Mouse (Mus musculus) liver, adult 2 months (tissue): ENCODE measurements at regions not wholly inside any gene's neighbourhood (a gene's known extent, or its start where the extent isn't known, plus 50 kb on each side); places are given as distances from the start of the nearest gene placed in this dataset.

ENCODE experiments used
- DNase-seq: peaks from one replicate; pipeline ENCODE4 v3.0.0-alpha.2; 2011; ENCODE audit warnings: low read depth, low spot score; ENCODE audit errors: extremely low read depth
- H3K27ac ChIP-seq: fragments of 200-500 bp; replicated peaks from 2 replicates; pipeline ENCODE4 v1.5.1; 2012; ENCODE audit warnings: low read depth, mild to moderate bottlenecking, control low read depth, inconsistent platforms, low read length; ENCODE audit not compliant: insufficient read depth
- H3K27me3 ChIP-seq: fragments of 200-500 bp; 2 replicates; pipeline ENCODE4 v1.6.1; 2012; ENCODE audit warnings: mild to moderate bottlenecking, moderate library complexity, low read length, inconsistent platforms; ENCODE audit not compliant: control insufficient read depth, insufficient read depth
- H3K36me3 ChIP-seq: fragments of 200-500 bp; 2 replicates; pipeline ENCODE4 v1.6.1; 2012; ENCODE audit warnings: low read length, inconsistent platforms; ENCODE audit not compliant: control insufficient read depth, insufficient read depth
- H3K4me1 ChIP-seq: fragments of 200-500 bp; 2 replicates; pipeline ENCODE4 v1.6.1; 2011; ENCODE audit warnings: low read length; ENCODE audit not compliant: control insufficient read depth, insufficient read depth
- H3K4me3 ChIP-seq: fragments of 200-500 bp; 2 replicates; pipeline ENCODE4 v1.5.1; 2011; ENCODE audit warnings: low read depth, mild to moderate bottlenecking, control low read depth, low read length, moderate library complexity; ENCODE audit not compliant: insufficient read depth
- H3K79me2 ChIP-seq: fragments of 200-500 bp; 2 replicates; pipeline ENCODE4 v1.6.1; 2012; ENCODE audit warnings: inconsistent platforms, mild to moderate bottlenecking, low read length, moderate library complexity; ENCODE audit not compliant: control insufficient read depth, insufficient read depth
- H3K9ac ChIP-seq: fragments of 200-500 bp; 2 replicates; pipeline ENCODE4 v1.6.1; 2012; ENCODE audit warnings: low read depth, mild to moderate bottlenecking, control low read depth, inconsistent platforms, low read length
- CTCF ChIP-seq: fragments of 200-500 bp; IDR thresholded peaks from 2 replicates; pipeline ENCODE4 v1.5.1; 2011; ENCODE audit warnings: low read depth, low read length, control low read depth
- POLR2A ChIP-seq: fragments of 200-500 bp; IDR thresholded peaks from 2 replicates; pipeline ENCODE4 v1.6.1; 2011; ENCODE audit warnings: low read length, control low read depth; ENCODE audit not compliant: insufficient read depth; ENCODE audit errors: extremely low read depth
- WGBS: fragments of 180-500 bp; shearing (Covaris S2); methylation state at CpG from one replicate; pipeline ENCODE4 v1.1.7; 2018; 5-methylcytosine and 5-hydroxymethylcytosine counted together

DNA sequence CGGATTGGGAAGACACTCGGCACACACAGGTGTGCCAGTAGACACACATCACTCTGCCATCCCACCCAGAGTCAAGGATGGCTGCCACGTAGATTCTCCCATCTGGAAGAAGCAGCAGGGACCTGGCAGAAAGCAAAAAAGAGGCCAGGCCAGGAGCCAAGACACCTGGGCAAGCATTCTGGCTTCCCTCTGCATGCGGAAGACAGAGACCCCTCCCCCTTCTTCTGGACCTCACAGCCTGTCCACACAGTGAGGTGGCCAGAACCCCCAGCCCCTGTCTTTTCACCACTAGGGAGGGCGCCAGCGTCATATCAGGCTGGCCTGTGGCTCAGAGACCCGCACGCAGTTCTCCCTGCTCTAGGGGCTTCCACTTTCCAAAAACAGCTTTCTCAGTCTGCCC lies 73.6 kb downstream of the Tmem270 start:
- no peak for TF ChIP-seq POLR2A
- no peak overlapping the region for H3K27ac ChIP-seq
- no peaks in the 10 kb centered on the region for H3K36me3 ChIP-seq
- no peak overlapping the region for H3K4me3 ChIP-seq
- H3K9ac ChIP-seq, result no peak overlapping the region
- DNase-seq, result no peak
- no peaks in the 10 kb centered on the region for H3K4me1 ChIP-seq
- 89% methylated on average over 8 of the region's 8 CpGs for WGBS
- H3K27me3 ChIP-seq, result no peaks in the 10 kb centered on the region
- no peaks in the 10 kb centered on the region for H3K79me2 ChIP-seq

GRCm38 (mm10) chr5:134817671-134818070 lies 70.5 kb upstream of the Eln start:
- 97% methylated on average over 4 of the region's 4 CpGs for WGBS
- Histone ChIP-seq H3K4me1 (peaks cover 16% of the 10 kb centered on the region), H3K27ac (no peak overlapping the region), H3K79me2 (no peaks in the 10 kb centered on the region), H3K9ac (no peak overlapping the region), H3K4me3 (no peak overlapping the region), H3K36me3 (no peaks in the 10 kb centered on the region), H3K27me3 (no peaks in the 10 kb centered on the region)
- DNase-seq, result no peak
- TF ChIP-seq CTCF, result no peak
- TF ChIP-seq POLR2A, result no peak

GRCm38 (mm10) chr5:134809121-134809520 lies 62.0 kb upstream of the Eln start:
- no peak overlapping the region for H3K9ac ChIP-seq
- DNase-seq, result no peak
- no peaks in the 10 kb centered on the region for H3K27me3 ChIP-seq
- TF ChIP-seq POLR2A (no peak), CTCF (no peak)
- 91% methylated on average over 9 of the region's 9 CpGs for WGBS
- no peak overlapping the region for H3K4me3 ChIP-seq
- no peaks in the 10 kb centered on the region for H3K79me2 ChIP-seq
- H3K27ac ChIP-seq, result no peak overlapping the region
- no peaks in the 10 kb centered on the region for H3K36me3 ChIP-seq
- H3K4me1 ChIP-seq, result peaks cover 11% of the 10 kb centered on the region

GRCm38 (mm10) chr5:134804291-134805049 lies 57.3 kb upstream of the Eln start:
- H3K4me3 ChIP-seq, result no peak overlapping the region
- H3K27ac ChIP-seq, result no peak overlapping the region
- no peaks in the 10 kb centered on the region for H3K79me2 ChIP-seq
- no peak overlapping the region for H3K9ac ChIP-seq
- no peaks in the 10 kb centered on the region for H3K27me3 ChIP-seq
- WGBS, result 94% methylated on average over 20 of the region's 20 CpGs
- H3K36me3 ChIP-seq, result no peaks in the 10 kb centered on the region
- H3K4me1 ChIP-seq, result no peaks in the 10 kb centered on the region
- TF ChIP-seq POLR2A (no peak), CTCF (peak; percentile 46)
- DNase-seq, result no peak

GRCm38 (mm10) chr5:134802161-134802719 lies 55.1 kb upstream of the Eln start:
- TF ChIP-seq POLR2A, result no peak
- no peak for TF ChIP-seq CTCF
- Histone ChIP-seq H3K9ac (no peak overlapping the region), H3K27me3 (no peaks in the 10 kb centered on the region), H3K79me2 (no peaks in the 10 kb centered on the region), H3K4me3 (no peak overlapping the region), H3K27ac (no peak overlapping the region), H3K4me1 (no peaks in the 10 kb centered on the region), H3K36me3 (no peaks in the 10 kb centered on the region)
- peak; percentile 50 for DNase-seq
- 66% methylated on average over 11 of the region's 11 CpGs for WGBS

DNA sequence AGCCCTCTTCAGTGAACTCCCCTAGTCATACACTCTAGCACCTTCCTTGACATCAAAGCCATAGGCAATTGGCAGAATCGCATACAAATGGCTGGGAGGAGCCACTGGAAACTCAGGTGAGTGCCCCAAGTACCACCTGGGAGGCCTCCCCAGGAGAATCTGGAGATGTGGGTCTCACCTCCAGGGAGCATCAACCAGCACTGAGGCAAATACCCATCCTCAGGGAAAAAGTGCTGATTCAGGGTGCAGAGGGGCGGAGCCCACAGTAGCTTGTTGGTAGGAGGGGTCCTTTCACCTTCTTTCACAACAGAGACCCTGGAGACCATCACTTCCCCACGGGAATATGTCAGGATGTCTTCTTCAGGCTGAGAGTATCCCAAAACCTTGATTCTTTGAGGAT lies 53.4 kb upstream of the Eln start:
- Histone ChIP-seq H3K27me3 (no peaks in the 10 kb centered on the region), H3K4me1 (no peaks in the 10 kb centered on the region), H3K9ac (no peak overlapping the region), H3K36me3 (no peaks in the 10 kb centered on the region), H3K79me2 (no peaks in the 10 kb centered on the region), H3K27ac (no peak overlapping the region), H3K4me3 (no peak overlapping the region)
- TF ChIP-seq CTCF (no peak), POLR2A (no peak)
- 84% methylated on average over 3 of the region's 3 CpGs for WGBS
- no peak for DNase-seq
